Mouse (Mus musculus) hindbrain, embryonic 16.5 days (tissue): ENCODE measurements at regions not wholly inside any gene's neighbourhood (a gene's known extent, or its start where the extent isn't known, plus 50 kb on each side); places are given as distances from the start of the nearest gene placed in this dataset.
A peak's percentile ranks its signal among the peaks of the same experiment; 100 is the strongest.

ENCODE experiments used
- ATAC-seq: fragments of 200-750 bp; cut with Nextera tagmentation; 2 replicates; pipeline ENCODE4 v1.8.0; 2017; ENCODE audit warnings: moderate TSS enrichment, moderate library complexity
- H3K27ac ChIP-seq: fragments of 300-500 bp; sonication (generic); 2 replicates; pipeline ENCODE4 v1.5.1; 2014; ENCODE audit warnings: low read depth, mild to moderate bottlenecking, control low read depth, low read length, moderate library complexity
- H3K27me3 ChIP-seq: fragments of 300-500 bp; sonication (generic); replicated peaks from 2 replicates; pipeline ENCODE4 v1.6.1; 2014; ENCODE audit warnings: low read length; ENCODE audit not compliant: control insufficient read depth, insufficient read depth
- H3K36me3 ChIP-seq: fragments of 300-500 bp; sonication (generic); 2 replicates; pipeline ENCODE4 v1.6.1; 2014; ENCODE audit warnings: mild to moderate bottlenecking, low read length, moderate library complexity, mixed read lengths; ENCODE audit not compliant: control insufficient read depth, insufficient read depth
- H3K4me1 ChIP-seq: fragments of 300-500 bp; sonication (generic); 2 replicates; pipeline ENCODE4 v1.6.1; 2014; ENCODE audit warnings: low read depth, low read length; ENCODE audit not compliant: control insufficient read depth, insufficient read depth
- H3K4me2 ChIP-seq: fragments of 300-500 bp; sonication (generic); 2 replicates; pipeline ENCODE4 v1.6.1; 2014; ENCODE audit warnings: mild to moderate bottlenecking, low read length, control low read depth, moderate library complexity
- H3K4me3 ChIP-seq: fragments of 300-500 bp; sonication (generic); 2 replicates; pipeline ENCODE4 v1.5.1; 2014; ENCODE audit warnings: mild to moderate bottlenecking, low read length, control low read depth, moderate library complexity
- H3K9ac ChIP-seq: fragments of 300-500 bp; sonication (generic); 2 replicates; pipeline ENCODE4 v1.6.1; 2014; ENCODE audit warnings: low read depth, mild to moderate bottlenecking, control low read depth, low read length, moderate library complexity
- H3K9me3 ChIP-seq: fragments of 300-500 bp; sonication (generic); 2 replicates; pipeline ENCODE4 v1.6.1; 2014; ENCODE audit warnings: mild to moderate bottlenecking, low read length, moderate library complexity; ENCODE audit not compliant: control insufficient read depth
- WGBS: fragments of 180-500 bp; shearing (Covaris S2); extraction: QIAGEN DNeasy Blood & Tissue Kit; methylation state at CpG from one replicate; pipeline ENCODE4 v1.1.7; 2014; 5-methylcytosine and 5-hydroxymethylcytosine counted together

GRCm38 (mm10) chr5:42980946-42981650, 251.9 kb upstream of the Cpeb2 start:
- ATAC-seq, result peak; percentile 56; the same call in 1 of the 2 replicates

GRCm38 (mm10) chr5:42986203-42986602, 246.8 kb upstream of the Cpeb2 start:
- H3K4me3 ChIP-seq, result no peak overlapping the region
- no peak overlapping the region for H3K27ac ChIP-seq
- no peaks in the 10 kb centered on the region for H3K27me3 ChIP-seq
- 79% methylated on average over 4 of the region's 4 CpGs for WGBS
- no peak overlapping the region for H3K9ac ChIP-seq
- no peaks in the 10 kb centered on the region for H3K4me1 ChIP-seq
- no peak overlapping the region for H3K4me2 ChIP-seq
- no peaks in the 10 kb centered on the region for H3K36me3 ChIP-seq
- ATAC-seq, result no peak
- H3K9me3 ChIP-seq, result no peaks in the 10 kb centered on the region

More at GRCm38 (mm10) chr5:42980946-42981650, 251.9 kb upstream of the Cpeb2 start:
- H3K9me3 ChIP-seq, result no peaks in the 10 kb centered on the region
- no peaks in the 10 kb centered on the region for H3K27me3 ChIP-seq
- H3K4me1 ChIP-seq, result no peaks in the 10 kb centered on the region
- H3K4me3 ChIP-seq, result no peak overlapping the region
- 70% methylated on average over 2 of the region's 2 CpGs for WGBS
- H3K4me2 ChIP-seq, result no peak overlapping the region
- no peak overlapping the region for H3K27ac ChIP-seq
- H3K36me3 ChIP-seq, result no peaks in the 10 kb centered on the region
- no peak overlapping the region for H3K9ac ChIP-seq

- Histone ChIP-seq H3K27ac (no peak overlapping the region), H3K9me3 (no peaks in the 10 kb centered on the region), H3K27me3 (no peaks in the 10 kb centered on the region), H3K36me3 (no peaks in the 10 kb centered on the region), H3K4me3 (no peak overlapping the region), H3K4me2 (no peak overlapping the region), H3K9ac (no peak overlapping the region), H3K4me1 (no peaks in the 10 kb centered on the region)
- WGBS, result 89% methylated on average over 3 of the region's 3 CpGs
- ATAC-seq, result no peak
These were observed 245.1 kb upstream of the Cpeb2 start for GRCm38 (mm10) chr5:42987710-42988466.

- H3K4me2 ChIP-seq, result no peak overlapping the region
- no peak overlapping the region for H3K27ac ChIP-seq
- no peaks in the 10 kb centered on the region for H3K36me3 ChIP-seq
- no peak for ATAC-seq
- H3K27me3 ChIP-seq, result no peaks in the 10 kb centered on the region
- H3K9me3 ChIP-seq, result no peaks in the 10 kb centered on the region
- no peaks in the 10 kb centered on the region for H3K4me1 ChIP-seq
- H3K4me3 ChIP-seq, result no peak overlapping the region
- WGBS, result 96% methylated on average over 3 of the region's 3 CpGs
- no peak overlapping the region for H3K9ac ChIP-seq
These were observed 243.7 kb upstream of the Cpeb2 start for GRCm38 (mm10) chr5:42989287-42989686.

- no peaks in the 10 kb centered on the region for H3K27me3 ChIP-seq
- no peak overlapping the region for H3K4me3 ChIP-seq
- no peak overlapping the region for H3K27ac ChIP-seq
- 81% methylated on average over 7 of the region's 7 CpGs for WGBS
- H3K9me3 ChIP-seq, result no peaks in the 10 kb centered on the region
- H3K4me2 ChIP-seq, result no peak overlapping the region
- no peaks in the 10 kb centered on the region for H3K4me1 ChIP-seq
- peak; percentile 30; the same call in 1 of the 2 replicates for ATAC-seq
- H3K36me3 ChIP-seq, result no peaks in the 10 kb centered on the region
- H3K9ac ChIP-seq, result no peak overlapping the region
These were observed 208.9 kb upstream of the Cpeb2 start for GRCm38 (mm10) chr5:43024006-43024593.

- WGBS, result 87% methylated on average over 3 of the region's 3 CpGs
These were observed 201.7 kb upstream of the Cpeb2 start for GRCm38 (mm10) chr5:43031285-43031684.

GRCm38 (mm10) chr5:43031916-43032315, 201.1 kb upstream of the Cpeb2 start:
- Histone ChIP-seq H3K36me3 (no peaks in the 10 kb centered on the region), H3K27me3 (no peaks in the 10 kb centered on the region), H3K9ac (no peak overlapping the region), H3K27ac (no peak overlapping the region), H3K4me2 (no peak overlapping the region), H3K4me3 (no peak overlapping the region), H3K4me1 (no peaks in the 10 kb centered on the region), H3K9me3 (no peaks in the 10 kb centered on the region)
- 80% methylated on average over 5 of the region's 5 CpGs for WGBS
- ATAC-seq, result no peak

More at GRCm38 (mm10) chr5:43031285-43031684, 201.7 kb upstream of the Cpeb2 start:
- Histone ChIP-seq H3K27me3 (no peaks in the 10 kb centered on the region), H3K36me3 (no peaks in the 10 kb centered on the region), H3K9ac (no peak overlapping the region), H3K4me3 (no peak overlapping the region), H3K9me3 (no peaks in the 10 kb centered on the region), H3K27ac (no peak overlapping the region), H3K4me2 (no peak overlapping the region), H3K4me1 (no peaks in the 10 kb centered on the region)
- no peak for ATAC-seq

- Histone ChIP-seq H3K36me3 (no peaks in the 10 kb centered on the region), H3K4me1 (no peaks in the 10 kb centered on the region), H3K4me2 (no peak overlapping the region), H3K27me3 (no peaks in the 10 kb centered on the region), H3K4me3 (no peak overlapping the region), H3K27ac (no peak overlapping the region), H3K9me3 (no peaks in the 10 kb centered on the region), H3K9ac (no peak overlapping the region)
- WGBS, result 93% methylated on average over 1 of the region's 1 CpGs
- no peak for ATAC-seq
These were observed 198.5 kb upstream of the Cpeb2 start for GRCm38 (mm10) chr5:43034421-43034820.

- Histone ChIP-seq H3K27me3 (no peaks in the 10 kb centered on the region), H3K4me1 (no peaks in the 10 kb centered on the region), H3K9me3 (no peaks in the 10 kb centered on the region), H3K36me3 (no peaks in the 10 kb centered on the region), H3K27ac (no peak overlapping the region), H3K9ac (no peak overlapping the region), H3K4me3 (no peak overlapping the region), H3K4me2 (no peak overlapping the region)
- WGBS, result 74% methylated on average over 3 of the region's 3 CpGs
- ATAC-seq, result no peak
These were observed 195.4 kb upstream of the Cpeb2 start for GRCm38 (mm10) chr5:43037592-43037991.
